Mouse (Mus musculus): Measurements from ENCODE around the gene Clstn1. TPM values are rescaled to one million over a fixed set of nuclear protein-coding genes. Genes with fewer than 3 reads are reported as not detected.
A peak's percentile ranks its signal among the peaks of the same experiment; 100 is the strongest.

The Clstn1 gene
- polyA plus RNA-seq, 1 experiment from 2014 or later, result 64.3 TPM

- H3K4me1 ChIP-seq (replicated peaks), result no peaks in the 10 kb centered on the region
- H3K27me3 ChIP-seq, result no peaks in the 10 kb centered on the region
- peaks cover 88% of the 10 kb centered on the region for H3K36me3 ChIP-seq
- no peak overlapping the region for H3K9ac ChIP-seq (replicated peaks)
- peak overlapping the region; percentile 4; the same call in 1 of the 2 replicates for H3K27ac ChIP-seq
- no peaks in the 10 kb centered on the region for H3K9me3 ChIP-seq
- 89% methylated on average over 7 of the region's 7 CpGs for WGBS
- no peak overlapping the region for H3K4me3 ChIP-seq (replicated peaks)
- no peak overlapping the region for H3K4me2 ChIP-seq
- ATAC-seq (ENCODE audit: insufficient number of reproducible peaks, insufficient read depth, low FRiP score, low TSS enrichment, low read depth), result no peak
Observed at GRCm38 (mm10) chr4:149637942-149638341, 51.7 kb downstream of the Clstn1 start.

- Histone ChIP-seq H3K27ac (no peak overlapping the region), H3K27me3 (no peaks in the 10 kb centered on the region), H3K9ac (replicated peaks) (no peak overlapping the region), H3K4me1 (replicated peaks) (no peaks in the 10 kb centered on the region), H3K4me2 (no peak overlapping the region), H3K36me3 (peaks cover 89% of the 10 kb centered on the region), H3K4me3 (replicated peaks) (no peak overlapping the region), H3K9me3 (no peaks in the 10 kb centered on the region)
- ATAC-seq (ENCODE audit: insufficient number of reproducible peaks, insufficient read depth, low FRiP score, low TSS enrichment, low read depth), result no peak; the same call in 1 of the 2 replicates
- whole genome bisulfite sequencing, result 80% methylated on average over 9 of the region's 9 CpGs
Observed at GRCm38 (mm10) chr4:149640831-149641230, 54.6 kb downstream of the Clstn1 start.

- Histone ChIP-seq H3K4me3 (replicated peaks) (no peak overlapping the region), H3K9me3 (no peaks in the 10 kb centered on the region), H3K9ac (replicated peaks) (no peak overlapping the region), H3K27ac (no peak overlapping the region), H3K27me3 (no peaks in the 10 kb centered on the region), H3K4me2 (no peak overlapping the region), H3K4me1 (replicated peaks) (no peaks in the 10 kb centered on the region), H3K36me3 (peaks cover 90% of the 10 kb centered on the region)
- no peak for ATAC-seq (ENCODE audit: insufficient number of reproducible peaks, insufficient read depth, low FRiP score, low TSS enrichment, low read depth)
- WGBS, result 56% methylated on average over 8 of the region's 8 CpGs
Observed at GRCm38 (mm10) chr4:149641400-149641799, 55.1 kb downstream of the Clstn1 start.

GRCm38 (mm10) chr4:149641956-149642355 lies 55.7 kb downstream of the Clstn1 start:
- Histone ChIP-seq H3K36me3 (peaks cover 94% of the 10 kb centered on the region), H3K9me3 (no peaks in the 10 kb centered on the region), H3K27me3 (no peaks in the 10 kb centered on the region), H3K4me3 (replicated peaks) (no peak overlapping the region), H3K4me1 (replicated peaks) (no peaks in the 10 kb centered on the region), H3K9ac (replicated peaks) (no peak overlapping the region), H3K27ac (no peak overlapping the region), H3K4me2 (no peak overlapping the region)
- WGBS, result 89% methylated on average over 5 of the region's 5 CpGs
- no peak for ATAC-seq (ENCODE audit: insufficient number of reproducible peaks, insufficient read depth, low FRiP score, low TSS enrichment, low read depth)

GRCm38 (mm10) chr4:149645761-149646160 lies 59.5 kb downstream of the Clstn1 start:
- H3K36me3 ChIP-seq, result peaks cover 96% of the 10 kb centered on the region

GRCm38 (mm10) chr4:149648031-149648805 lies 62.0 kb downstream of the Clstn1 start:
- no peak overlapping the region for H3K9ac ChIP-seq (replicated peaks)
- H3K27ac ChIP-seq, result no peak overlapping the region
- no peak for ATAC-seq (ENCODE audit: insufficient number of reproducible peaks, insufficient read depth, low FRiP score, low TSS enrichment, low read depth)
- no peaks in the 10 kb centered on the region for H3K9me3 ChIP-seq
- H3K27me3 ChIP-seq, result no peaks in the 10 kb centered on the region
- 79% methylated on average over 20 of the region's 20 CpGs for WGBS
- peaks cover 89% of the 10 kb centered on the region for H3K36me3 ChIP-seq
- no peak overlapping the region for H3K4me2 ChIP-seq
- H3K4me1 ChIP-seq (replicated peaks), result no peaks in the 10 kb centered on the region
- H3K4me3 ChIP-seq (replicated peaks), result no peak overlapping the region

More at GRCm38 (mm10) chr4:149645761-149646160, 59.5 kb downstream of the Clstn1 start:
- H3K9me3 ChIP-seq, result no peaks in the 10 kb centered on the region
- no peaks in the 10 kb centered on the region for H3K27me3 ChIP-seq
- no peak overlapping the region for H3K27ac ChIP-seq
- H3K4me2 ChIP-seq, result no peak overlapping the region
- H3K4me1 ChIP-seq (replicated peaks), result no peaks in the 10 kb centered on the region
- WGBS, result 90% methylated on average over 9 of the region's 9 CpGs
- H3K9ac ChIP-seq (replicated peaks), result no peak overlapping the region
- no peak for ATAC-seq (ENCODE audit: insufficient number of reproducible peaks, insufficient read depth, low FRiP score, low TSS enrichment, low read depth)
- H3K4me3 ChIP-seq (replicated peaks), result no peak overlapping the region

GRCm38 (mm10) chr4:149650493-149651193 lies 64.4 kb downstream of the Clstn1 start:
- Histone ChIP-seq H3K4me1 (replicated peaks) (no peaks in the 10 kb centered on the region), H3K36me3 (peaks cover 82% of the 10 kb centered on the region), H3K27ac (no peak overlapping the region), H3K4me2 (no peak overlapping the region), H3K9ac (replicated peaks) (no peak overlapping the region), H3K9me3 (no peaks in the 10 kb centered on the region), H3K27me3 (no peaks in the 10 kb centered on the region), H3K4me3 (replicated peaks) (no peak overlapping the region)
- no peak for ATAC-seq (ENCODE audit: insufficient number of reproducible peaks, insufficient read depth, low FRiP score, low TSS enrichment, low read depth)
- 73% methylated on average over 24 of the region's 24 CpGs for WGBS

- H3K9me3 ChIP-seq, result no peaks in the 10 kb centered on the region
- peaks cover 46% of the 10 kb centered on the region for H3K36me3 ChIP-seq
- no peak overlapping the region for H3K4me3 ChIP-seq (replicated peaks)
- 0 out of 2 replicates have a peak, but pooled peaks cover 2% of the 10 kb centered on the region for H3K4me1 ChIP-seq (replicated peaks)
- H3K4me2 ChIP-seq, result no peak overlapping the region
- H3K9ac ChIP-seq (replicated peaks), result no peak overlapping the region
- no peak overlapping the region for H3K27ac ChIP-seq
- WGBS, result 90% methylated on average over 4 of the region's 4 CpGs
- no peaks in the 10 kb centered on the region for H3K27me3 ChIP-seq
- no peak for ATAC-seq (ENCODE audit: insufficient number of reproducible peaks, insufficient read depth, low FRiP score, low TSS enrichment, low read depth)
Observed at GRCm38 (mm10) chr4:149654232-149654631, 68.0 kb downstream of the Clstn1 start.

GRCm38 (mm10) chr4:149657858-149658416 lies 71.7 kb downstream of the Clstn1 start:
- H3K9me3 ChIP-seq, result no peaks in the 10 kb centered on the region
- no peak overlapping the region for H3K4me2 ChIP-seq
- 0 out of 2 replicates have a peak, but pooled peaks cover 2% of the 10 kb centered on the region for H3K4me1 ChIP-seq (replicated peaks)
- no peak overlapping the region for H3K4me3 ChIP-seq (replicated peaks)
- ATAC-seq (ENCODE audit: insufficient number of reproducible peaks, insufficient read depth, low FRiP score, low TSS enrichment, low read depth), result no peak
- H3K27me3 ChIP-seq, result no peaks in the 10 kb centered on the region
- no peak overlapping the region for H3K27ac ChIP-seq
- no peak overlapping the region for H3K9ac ChIP-seq (replicated peaks)
- peaks cover 19% of the 10 kb centered on the region for H3K36me3 ChIP-seq
- whole genome bisulfite sequencing, result 74% methylated on average over 11 of the region's 11 CpGs

GRCm38 (mm10) chr4:149659495-149660116 lies 73.3 kb downstream of the Clstn1 start:
- no peak for ATAC-seq (ENCODE audit: insufficient number of reproducible peaks, insufficient read depth, low FRiP score, low TSS enrichment, low read depth)
- H3K27ac ChIP-seq, result no peak overlapping the region
- WGBS, result 74% methylated on average over 25 of the region's 25 CpGs

GRCm38 (mm10) chr4:149660598-149660997 lies 74.3 kb downstream of the Clstn1 start:
- H3K4me1 ChIP-seq (replicated peaks), result 0 out of 2 replicates have a peak, but pooled peaks cover 5% of the 10 kb centered on the region
- H3K36me3 ChIP-seq, result no peaks in the 10 kb centered on the region
- no peak overlapping the region for H3K9ac ChIP-seq (replicated peaks)
- no peak overlapping the region for H3K4me2 ChIP-seq
- no peaks in the 10 kb centered on the region for H3K27me3 ChIP-seq
- WGBS, result 86% methylated on average over 7 of the region's 7 CpGs
- no peak for ATAC-seq (ENCODE audit: insufficient number of reproducible peaks, insufficient read depth, low FRiP score, low TSS enrichment, low read depth)
- no peak overlapping the region for H3K27ac ChIP-seq
- no peak overlapping the region for H3K4me3 ChIP-seq (replicated peaks)
- no peaks in the 10 kb centered on the region for H3K9me3 ChIP-seq

More at GRCm38 (mm10) chr4:149659495-149660116, 73.3 kb downstream of the Clstn1 start:
- H3K27me3 ChIP-seq, result no peaks in the 10 kb centered on the region
- no peak overlapping the region for H3K4me2 ChIP-seq
- no peaks in the 10 kb centered on the region for H3K9me3 ChIP-seq
- H3K36me3 ChIP-seq, result 0 out of 2 replicates have a peak, but pooled peaks cover 2% of the 10 kb centered on the region
- no peak overlapping the region for H3K9ac ChIP-seq (replicated peaks)
- 0 out of 2 replicates have a peak, but pooled peaks cover 5% of the 10 kb centered on the region for H3K4me1 ChIP-seq (replicated peaks)
- H3K4me3 ChIP-seq (replicated peaks), result no peak overlapping the region
